Mouse (Mus musculus) ovary, adult 18-20 months (tissue): ENCODE data around the gene 2510002D24Rik.
A peak's percentile ranks its signal among the peaks of the same experiment; 100 is the strongest.

Experiments used
- DNase-seq: peaks from one replicate; pipeline ENCODE4 v3.0.0; 2022; ENCODE audit warnings: low spot score, mixed read lengths

The 2510002D24Rik gene

GRCm38 (mm10) chr16:18836468-18837208 is at the start of gene 2510002D24Rik, which contains the start of gene Gm28539:
Gene 2510002D24Rik (plus strand): TSS chr16:18836578.
Gene Gm28539 (plus strand): TSS chr16:18836584.
- peak; percentile 87 for DNase-seq

GRCm38 (mm10) chr16:18786652-18787051 is 49.7 kb upstream of the 2510002D24Rik start:
- DNase-seq, result no peak

GRCm38 (mm10) chr16:18788627-18789406 is 47.6 kb upstream of the 2510002D24Rik start:
- DNase-seq, result no peak

- DNase-seq, result no peak
Measured at GRCm38 (mm10) chr16:18795223-18795899, 41.0 kb upstream of the 2510002D24Rik start.

- no peak for DNase-seq
Measured at GRCm38 (mm10) chr16:18796645-18797044, 39.7 kb upstream of the 2510002D24Rik start.

DNA sequence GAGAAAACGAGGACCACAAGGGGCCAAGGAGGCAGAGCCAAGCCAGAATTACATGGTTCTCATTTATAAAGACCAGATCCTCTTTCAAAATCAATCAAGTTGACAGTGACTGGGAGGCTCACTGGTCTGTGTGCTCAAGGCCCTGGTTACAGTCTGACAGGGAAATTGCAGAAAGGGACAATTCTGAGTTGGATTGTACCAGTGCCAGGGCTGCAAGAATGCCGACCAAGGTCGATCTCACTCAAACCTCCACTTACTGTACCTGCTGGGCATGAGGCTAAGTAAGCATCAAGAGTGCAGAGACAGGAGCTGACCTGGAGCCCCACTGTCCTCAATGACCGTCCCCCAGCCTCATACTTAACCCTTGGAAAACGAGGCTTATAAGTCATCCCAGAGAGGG is 38.2 kb upstream of the 2510002D24Rik start:
- no peak for DNase-seq

- DNase-seq, result no peak
Measured at GRCm38 (mm10) chr16:18798841-18799240, 37.5 kb upstream of the 2510002D24Rik start.

- no peak for DNase-seq
Measured at GRCm38 (mm10) chr16:18805746-18806145, 30.6 kb upstream of the 2510002D24Rik start.

GRCm38 (mm10) chr16:18809001-18809400 is 27.4 kb upstream of the 2510002D24Rik start:
- no peak for DNase-seq

GRCm38 (mm10) chr16:18811032-18811431 is 25.3 kb upstream of the 2510002D24Rik start:
- no peak for DNase-seq

GRCm38 (mm10) chr16:18811468-18812384 is 24.7 kb upstream of the 2510002D24Rik start, which contains the start of the genes Ufd1 and Cdc45:
Gene Ufd1 (plus strand): TSS chr16:18811779.
Gene Cdc45 (minus strand): TSS chr16:18811987.
- peak; percentile 88 for DNase-seq

DNA sequence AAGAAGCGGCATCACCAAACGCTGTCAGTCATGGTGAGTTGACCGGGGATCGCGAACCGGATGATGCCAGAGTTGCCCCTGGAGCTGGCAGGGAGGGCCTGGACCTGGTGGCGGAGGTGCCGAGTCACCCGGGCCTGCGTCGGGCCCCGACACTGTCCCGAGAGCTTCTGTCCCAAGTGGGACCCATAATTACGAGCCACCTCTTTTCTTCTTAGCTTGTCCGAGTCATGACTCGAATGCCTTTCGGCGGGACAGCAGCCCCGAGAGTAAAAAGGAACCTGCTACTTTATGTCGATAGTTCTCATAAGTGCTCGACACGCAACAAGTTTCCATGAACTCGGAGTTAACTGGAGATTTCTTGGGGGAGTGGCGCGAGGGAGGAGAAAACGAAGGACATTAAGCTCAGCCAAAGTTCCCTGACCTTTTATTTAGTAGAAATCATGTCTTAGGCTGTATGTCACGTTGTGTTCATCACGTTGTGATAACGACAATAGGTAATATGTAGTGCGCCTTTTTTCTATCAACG is 23.9 kb upstream of the 2510002D24Rik start:
- DNase-seq, result no peak

DNA sequence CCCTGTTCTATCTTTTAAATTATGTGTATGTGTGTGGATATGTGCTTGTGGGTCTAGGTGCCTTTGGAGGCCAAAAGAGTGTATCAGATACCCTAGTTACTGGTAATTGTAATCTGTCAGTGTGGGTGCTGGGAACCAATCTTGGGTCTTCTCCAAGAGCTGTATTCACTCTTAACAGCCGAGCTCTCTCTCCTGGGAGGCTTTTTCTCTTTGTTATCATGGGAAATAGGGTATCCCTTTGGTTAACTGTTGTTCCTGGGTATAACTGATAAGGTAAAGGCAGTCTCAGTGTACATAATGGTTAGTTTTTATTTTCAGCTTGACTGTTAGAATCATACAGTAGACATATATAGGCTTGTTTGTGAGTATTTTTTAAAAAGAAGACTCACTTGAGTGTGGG is 14.0 kb upstream of the 2510002D24Rik start:
- no peak for DNase-seq

DNA sequence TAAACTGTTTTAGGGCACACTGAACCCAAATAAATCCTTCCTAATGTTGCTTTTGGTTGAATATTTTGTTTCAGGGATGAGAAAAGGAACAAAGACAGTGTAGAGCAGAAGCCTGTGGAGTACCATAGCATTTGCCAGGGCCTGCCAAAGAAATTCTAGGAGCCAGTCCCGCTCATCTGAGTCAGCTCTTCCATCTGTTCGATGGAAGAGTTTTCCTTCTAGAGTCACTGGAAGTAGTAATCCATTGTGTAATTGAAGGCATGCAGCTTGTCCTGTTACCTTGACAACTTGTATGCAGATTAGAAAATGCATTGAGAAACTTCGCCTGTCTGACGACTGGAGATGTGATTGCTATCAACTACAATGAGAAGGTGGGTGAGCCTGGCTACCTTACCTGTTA is 13.5 kb upstream of the 2510002D24Rik start:
- no peak for DNase-seq

DNA sequence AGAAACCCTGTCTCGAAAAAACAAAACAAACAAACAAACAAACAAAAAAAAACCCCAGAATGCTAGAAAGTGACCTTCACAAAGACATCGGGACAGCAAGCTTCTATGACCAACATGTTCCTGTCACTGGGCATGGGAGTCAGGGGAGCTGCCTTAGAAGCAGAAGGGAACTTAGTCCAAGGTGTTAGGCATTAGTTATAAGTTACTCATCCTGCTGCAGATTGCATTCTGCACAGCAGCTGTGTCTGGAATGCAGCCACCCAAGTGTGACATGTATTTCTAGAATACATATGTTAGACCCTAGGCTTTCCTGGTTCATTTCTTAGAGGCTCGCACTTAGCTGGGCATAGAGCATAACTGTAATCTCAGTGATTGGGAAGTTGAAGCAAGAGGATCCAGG is 7.7 kb upstream of the 2510002D24Rik start:
- DNase-seq, result no peak

DNA sequence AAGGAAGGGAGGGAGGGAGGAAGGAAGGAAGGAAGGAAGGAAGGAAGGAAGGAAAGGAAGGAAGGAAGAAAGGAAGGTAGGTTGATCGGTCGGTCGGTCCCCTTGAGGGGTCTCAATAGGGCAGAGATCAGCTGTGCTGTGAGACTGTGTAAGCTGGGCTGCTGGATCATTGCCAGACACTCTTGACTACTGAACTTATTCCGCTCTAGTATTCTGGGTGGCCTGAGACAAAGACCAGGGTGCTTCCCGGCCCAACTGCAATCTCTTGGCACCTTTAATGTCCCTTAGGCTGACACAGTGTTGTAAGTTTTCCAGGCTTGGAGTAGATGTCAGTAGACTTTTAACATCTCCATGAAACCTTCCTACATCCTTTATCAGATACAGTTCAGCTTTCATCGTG is 7.3 kb upstream of the 2510002D24Rik start:
- DNase-seq, result no peak

- DNase-seq, result no peak
Measured at GRCm38 (mm10) chr16:18833486-18833885, 2.9 kb upstream of the 2510002D24Rik start.

- DNase-seq, result no peak
Measured at GRCm38 (mm10) chr16:18836073-18836467, 308 bp upstream of the 2510002D24Rik start.

DNA sequence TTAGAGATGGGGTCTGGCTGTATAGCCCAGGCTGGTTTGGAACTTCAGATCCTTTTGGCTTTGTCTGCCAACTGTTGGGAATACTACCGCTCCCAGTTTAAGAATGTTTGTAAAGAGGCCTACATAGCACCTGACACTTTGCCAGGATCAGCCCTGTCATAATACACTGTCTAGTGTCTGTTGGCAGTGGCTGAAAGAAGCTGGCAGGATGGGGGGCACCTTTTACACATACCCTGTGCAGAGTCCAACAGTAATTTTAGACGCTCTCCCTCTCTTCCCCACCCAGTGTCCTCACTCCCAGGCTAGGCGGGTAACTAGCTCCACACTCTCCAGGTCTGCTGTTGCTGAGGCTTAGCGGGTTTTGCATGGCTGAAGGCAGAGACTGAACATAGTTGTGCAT is 2.0 kb downstream of the 2510002D24Rik start:
- DNase-seq, result no peak

DNA sequence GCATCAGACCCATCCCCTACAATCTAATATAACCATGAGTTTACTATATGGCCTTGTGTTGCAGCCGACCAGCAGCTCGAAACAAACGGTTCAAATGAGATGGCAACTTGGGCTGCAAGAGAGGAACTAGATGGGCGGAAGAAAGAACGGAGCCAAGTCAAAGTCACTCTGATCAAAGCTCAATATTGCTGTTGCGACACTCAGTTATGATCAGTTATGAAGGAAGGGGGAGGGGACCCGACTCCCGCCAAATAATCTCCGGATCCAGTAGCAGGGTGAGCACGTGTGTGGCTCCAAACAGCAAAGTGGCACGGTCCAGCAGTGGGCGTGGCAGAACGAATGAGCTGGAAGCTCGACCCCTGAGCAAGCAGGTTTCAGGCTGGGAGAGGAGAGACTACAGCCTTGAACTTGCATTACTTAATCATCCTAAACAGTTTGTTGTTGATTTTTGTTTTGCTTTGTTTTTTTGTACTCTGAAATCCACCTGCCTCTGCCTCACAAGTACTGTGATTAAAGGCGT is 10.0 kb downstream of the 2510002D24Rik start:
- DNase-seq, result no peak
